Mouse (Mus musculus) T-helper 2 cell (primary cell): ENCODE results near the gene Specc1.

ENCODE experiments used
- in situ Hi-C: fragments of 300-600 bp; cut with MboI, MseI; formaldehyde crosslinking; loops from one replicate; pipeline ENCODE4 v1.15.1; 2025; ENCODE audit warnings: high pct_unique_total_duplicates

The Specc1 gene

DNA sequence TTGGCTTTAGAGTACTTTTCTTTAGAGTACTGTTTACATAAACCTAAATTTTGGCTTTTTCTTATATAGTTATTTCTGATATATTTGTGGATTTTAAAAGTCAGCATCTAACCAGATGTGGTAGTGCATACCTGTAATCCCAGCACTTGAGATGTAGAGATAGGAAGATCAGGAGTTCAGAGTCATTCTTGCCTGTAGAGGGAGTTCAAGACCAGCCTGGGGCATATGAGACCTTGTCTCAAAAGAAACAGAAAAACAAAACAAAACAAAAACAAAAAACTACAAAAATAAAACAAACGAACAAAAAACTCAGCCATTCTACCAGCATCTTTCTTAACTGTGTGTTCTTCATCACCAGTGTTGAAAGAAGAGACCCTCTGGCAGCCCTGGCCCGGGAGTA, 204.9 kb downstream of the Specc1 start:
- in situ Hi-C loops: no loop called here

DNA sequence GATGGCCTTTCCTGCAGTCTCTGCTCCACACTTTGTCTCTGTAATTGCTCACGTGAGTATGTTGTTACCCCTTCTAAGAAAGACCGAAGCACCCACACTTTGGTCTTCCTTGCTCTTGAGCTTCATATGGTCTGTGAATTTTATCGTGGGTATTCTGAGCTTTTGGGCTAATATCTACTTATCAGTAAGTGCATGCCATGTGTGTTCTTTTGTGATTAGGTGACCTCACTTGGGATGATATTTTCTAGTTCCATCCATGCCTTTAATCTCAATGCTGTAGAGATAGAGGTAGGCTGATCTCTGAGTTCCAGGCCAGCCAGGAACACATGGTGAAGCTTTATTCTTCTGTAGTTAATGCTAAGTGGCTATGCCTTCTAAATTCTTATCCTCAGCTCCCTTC, 207.8 kb downstream of the Specc1 start:
- in situ Hi-C loops: no loop called here

DNA sequence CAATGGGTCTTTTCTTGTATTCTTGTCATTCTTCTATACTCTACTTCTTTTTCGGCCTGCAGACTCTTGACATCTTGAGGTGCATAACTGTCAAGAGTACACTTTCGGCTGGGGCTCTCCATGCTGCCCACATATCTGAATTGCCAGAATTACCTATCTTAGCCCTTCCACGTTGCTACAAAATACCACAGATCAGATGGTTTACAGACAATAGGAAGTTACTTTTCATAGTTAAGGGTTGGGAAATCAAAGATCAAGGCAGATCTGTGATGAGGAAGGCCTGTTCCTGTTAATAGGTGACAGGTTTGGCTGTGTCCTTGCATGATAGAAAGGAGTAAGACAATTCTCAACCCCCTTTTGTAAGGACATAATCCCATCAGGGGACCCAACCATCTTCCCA, 209.9 kb downstream of the Specc1 start:
- in situ Hi-C loops: no loop called here

DNA sequence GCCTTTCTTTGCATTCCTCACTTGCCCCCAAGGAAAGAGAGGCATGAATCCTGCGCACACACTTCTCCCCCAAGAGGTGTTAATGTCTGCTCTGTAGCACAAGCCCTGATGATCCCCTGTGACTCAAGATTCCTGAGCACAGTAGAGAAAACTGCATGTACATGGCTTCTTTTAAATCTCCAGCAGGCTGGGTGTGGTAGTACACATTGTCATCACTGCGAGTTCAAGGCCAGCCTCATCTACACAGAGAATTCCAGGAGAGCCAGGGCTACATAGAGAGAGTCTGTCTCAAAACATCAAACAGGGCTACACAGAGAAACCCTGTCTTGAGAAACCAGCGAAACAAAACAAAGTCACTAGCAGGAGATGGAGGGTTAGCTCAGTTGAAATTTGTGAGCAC, 211.6 kb downstream of the Specc1 start:
- in situ Hi-C loops: no loop called here

DNA sequence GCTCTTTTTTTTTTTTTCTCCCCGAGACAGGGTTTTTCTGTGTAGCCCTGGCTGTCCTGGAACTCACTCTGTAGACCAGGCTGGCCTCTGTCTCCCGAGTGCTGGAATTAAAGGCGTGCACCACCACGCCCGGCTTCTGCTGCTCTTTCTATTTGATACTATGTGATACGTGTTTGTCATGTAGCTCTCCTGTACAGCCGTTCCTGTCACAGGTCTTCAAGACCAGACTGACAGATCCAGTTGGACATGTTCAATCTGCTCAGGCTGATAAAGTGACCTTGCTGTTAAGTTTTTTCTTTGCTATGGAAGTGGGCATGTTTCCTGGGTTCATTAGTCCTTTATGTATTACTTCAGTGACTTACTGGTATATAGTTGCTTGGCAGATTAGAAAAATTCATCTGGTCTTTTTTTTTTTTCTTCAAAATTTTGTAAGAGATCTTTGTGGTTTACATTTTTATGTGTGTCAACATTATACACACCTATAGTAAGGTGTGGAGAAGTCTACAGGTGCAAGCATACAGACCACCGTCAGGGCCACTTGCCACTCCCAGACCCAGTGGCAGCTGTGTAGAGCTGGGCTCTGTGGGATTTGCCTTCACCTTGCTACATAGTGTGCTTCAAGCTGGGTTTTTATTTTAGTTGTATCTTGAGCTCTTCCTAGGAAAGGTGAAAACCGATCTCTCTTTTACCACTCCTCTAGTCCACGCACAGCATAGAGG, 221.0 kb downstream of the Specc1 start:
- in situ Hi-C loops: no loop called here

DNA sequence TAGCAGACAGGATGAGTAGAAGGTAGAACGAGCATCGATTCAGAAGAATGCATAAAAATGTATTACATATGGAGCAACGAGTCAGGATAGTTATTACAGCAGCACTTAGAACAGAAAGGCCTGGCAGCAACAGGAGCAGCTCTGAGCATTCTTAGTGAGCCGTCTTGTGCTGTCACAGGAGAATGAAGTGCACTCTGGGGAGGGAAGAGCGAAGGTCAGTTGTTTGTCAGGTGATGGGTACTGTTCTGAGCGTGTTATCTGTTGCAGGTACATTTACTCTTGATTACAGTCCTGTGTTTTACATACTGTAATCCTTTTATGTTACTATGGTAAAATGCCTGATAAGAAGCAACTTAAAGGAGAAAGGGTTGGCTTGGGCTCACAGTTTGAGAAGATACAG, 224.2 kb downstream of the Specc1 start:
- in situ Hi-C loops: no loop called here

DNA sequence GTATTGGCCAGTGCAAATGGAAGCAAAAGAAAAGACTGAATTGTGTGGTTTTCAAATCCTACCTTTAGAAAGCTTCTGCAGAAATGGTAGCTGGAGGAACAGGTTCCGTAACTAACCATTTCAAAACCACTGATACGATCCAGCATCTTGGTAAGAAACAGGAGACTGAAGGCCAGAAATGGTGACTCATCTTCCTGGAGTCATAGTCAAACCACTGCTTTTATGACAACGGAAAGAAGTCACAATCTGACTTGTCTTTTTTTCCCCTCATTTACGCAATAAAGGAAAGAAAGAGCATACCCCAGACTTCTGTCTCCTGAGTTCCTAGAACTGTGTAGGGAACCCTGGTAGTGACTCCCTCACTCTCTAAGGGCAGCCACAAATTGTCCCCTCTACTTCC, 228.3 kb downstream of the Specc1 start:
- in situ Hi-C loops: no loop called here

DNA sequence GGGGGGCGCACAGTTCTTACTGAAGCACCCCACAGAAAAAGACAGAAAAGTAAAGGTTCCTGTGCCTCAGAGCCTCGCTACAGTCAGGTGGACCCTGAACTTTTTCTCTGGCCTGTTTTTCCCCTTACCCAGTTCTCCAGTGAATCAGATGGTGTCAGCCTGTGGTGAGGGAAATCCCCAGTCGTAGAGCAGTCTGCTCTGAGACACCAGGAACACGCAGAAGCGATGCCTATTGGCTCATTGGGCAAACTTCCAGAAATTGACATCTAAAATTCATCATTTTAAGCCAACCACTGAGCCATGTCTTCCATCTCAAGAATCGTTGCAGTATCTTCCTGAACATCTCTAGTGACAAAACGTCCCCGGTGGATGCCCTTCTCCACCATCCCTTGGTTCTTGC, 230.5 kb downstream of the Specc1 start:
- in situ Hi-C loops: no loop called here

DNA sequence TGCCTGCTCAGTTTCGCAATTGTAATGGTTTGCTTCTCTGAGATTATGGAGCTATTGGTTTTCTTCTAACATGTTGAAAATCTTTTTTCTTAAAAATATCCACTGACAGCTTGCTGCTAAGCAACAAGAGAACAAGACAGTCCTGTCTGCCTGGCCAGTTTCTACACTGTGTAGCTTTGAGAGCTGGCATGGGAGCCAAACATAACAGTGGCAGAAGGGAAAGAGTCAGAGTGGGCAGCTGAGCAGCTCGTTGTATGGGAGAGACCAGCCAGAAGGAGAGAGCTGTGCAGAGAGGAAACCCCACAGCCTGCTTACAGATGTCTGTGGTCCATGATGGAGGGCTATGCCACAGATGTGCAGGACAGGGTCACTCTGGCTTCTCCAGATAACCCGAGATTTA, 235.5 kb downstream of the Specc1 start:
- in situ Hi-C loops: no loop called here

DNA sequence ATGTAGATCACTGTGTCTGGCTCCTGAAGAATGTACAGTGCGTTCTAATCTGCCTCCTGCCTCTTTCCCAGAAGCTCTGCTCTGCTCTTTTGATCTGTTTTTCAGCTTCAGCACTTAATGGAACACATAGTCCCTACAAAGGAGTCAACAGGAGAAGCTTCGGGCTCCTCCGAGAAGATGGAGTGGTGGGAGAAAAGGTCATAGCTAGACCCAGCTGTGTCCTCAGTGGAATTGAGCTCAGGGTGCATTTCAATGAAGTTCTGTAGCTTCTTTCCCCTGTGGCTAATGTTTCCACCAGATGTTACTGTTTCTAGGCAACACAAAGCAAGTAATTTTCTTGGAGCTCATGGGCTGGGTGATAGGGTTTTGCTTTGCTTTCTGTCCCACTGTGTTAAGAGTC, 236.6 kb downstream of the Specc1 start:
- in situ Hi-C loops: no loop called here

DNA sequence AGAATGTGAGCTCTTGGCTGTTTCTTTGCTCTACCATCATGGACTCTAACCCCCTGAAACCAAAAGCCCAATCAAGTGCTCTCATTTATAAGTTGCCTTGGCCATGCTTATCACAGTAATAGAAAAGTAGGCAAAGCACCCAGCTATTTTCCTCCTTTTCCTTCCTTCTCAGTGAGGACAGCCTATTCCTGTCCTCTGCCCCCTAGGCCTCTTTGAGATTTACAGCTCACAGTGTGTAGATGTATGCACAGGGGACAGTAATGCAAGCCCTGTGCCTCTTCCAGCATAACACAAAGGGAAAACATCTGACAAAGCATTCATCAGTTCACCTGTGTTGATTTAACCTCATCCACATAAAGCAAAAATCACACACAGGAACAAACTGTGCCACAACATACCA, 237.7 kb downstream of the Specc1 start:
- in situ Hi-C loops: no loop called here

DNA sequence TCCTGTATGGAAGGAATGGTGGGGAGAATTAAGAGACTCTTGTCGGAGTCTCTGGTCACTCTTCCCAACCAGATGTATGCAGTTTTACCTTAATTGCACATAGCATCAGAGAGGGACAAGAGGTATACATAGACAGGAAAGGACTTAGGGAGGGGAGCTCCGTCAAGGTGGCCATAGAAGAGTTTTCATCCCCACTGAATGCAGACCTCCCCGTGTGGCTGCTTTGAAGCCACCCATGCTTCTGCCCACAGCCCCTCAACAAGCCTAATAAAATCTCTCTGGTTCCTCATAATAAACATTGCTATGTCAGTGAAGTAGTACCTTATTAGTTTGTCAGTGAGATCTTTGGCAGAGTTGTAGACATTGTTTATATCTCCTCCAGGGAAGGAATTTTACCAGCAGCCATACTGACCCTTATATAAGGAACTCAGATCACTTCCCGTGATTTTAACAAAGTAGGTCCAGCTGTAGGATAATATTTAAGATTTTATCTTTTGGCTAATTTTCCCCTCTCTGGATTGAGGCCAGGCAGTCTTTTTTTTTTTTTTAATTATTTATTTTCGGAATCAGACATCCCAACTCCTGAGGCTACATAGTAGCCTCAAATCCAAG, 244.4 kb downstream of the Specc1 start:
- in situ Hi-C loops: no loop called here

DNA sequence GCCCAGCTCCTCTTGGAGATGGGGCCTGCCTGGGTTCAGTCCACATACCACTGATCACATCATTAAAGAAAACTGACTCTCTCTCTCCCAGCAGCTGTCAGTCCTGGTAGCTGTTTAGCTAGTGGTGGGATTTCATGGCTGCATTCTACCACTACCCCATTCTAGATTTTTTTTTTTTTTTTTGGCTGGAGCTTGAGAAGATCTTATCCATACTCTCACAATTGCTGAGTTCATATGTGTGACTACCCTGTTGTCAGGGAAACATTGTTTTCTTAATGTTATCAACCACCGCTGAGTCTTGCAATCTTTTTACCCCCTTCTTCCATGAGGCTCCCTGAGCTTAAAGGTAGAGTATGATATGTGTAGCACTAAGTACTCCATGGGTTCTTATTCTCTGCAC, 246.1 kb downstream of the Specc1 start:
- in situ Hi-C loops: no loop called here

DNA sequence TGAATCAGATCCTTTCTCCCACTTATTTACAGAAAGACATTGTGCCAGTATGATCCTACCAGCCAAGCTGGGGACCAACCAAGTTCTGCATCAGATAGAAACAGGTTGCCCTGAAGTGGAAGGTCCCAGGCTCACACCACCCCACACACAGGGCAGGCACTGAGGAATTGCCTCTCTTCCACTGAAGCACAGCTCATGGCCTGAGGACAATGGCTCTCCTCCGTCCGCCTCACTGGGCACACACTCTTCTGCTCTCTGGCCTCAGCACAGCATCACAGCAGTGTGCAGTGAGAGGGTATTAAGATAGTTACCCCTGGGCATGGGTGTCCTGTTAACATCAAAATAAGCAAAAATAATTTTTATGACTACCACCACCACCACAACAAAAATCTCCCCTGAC, 252.5 kb downstream of the Specc1 start:
- in situ Hi-C loops: no loop called here

DNA sequence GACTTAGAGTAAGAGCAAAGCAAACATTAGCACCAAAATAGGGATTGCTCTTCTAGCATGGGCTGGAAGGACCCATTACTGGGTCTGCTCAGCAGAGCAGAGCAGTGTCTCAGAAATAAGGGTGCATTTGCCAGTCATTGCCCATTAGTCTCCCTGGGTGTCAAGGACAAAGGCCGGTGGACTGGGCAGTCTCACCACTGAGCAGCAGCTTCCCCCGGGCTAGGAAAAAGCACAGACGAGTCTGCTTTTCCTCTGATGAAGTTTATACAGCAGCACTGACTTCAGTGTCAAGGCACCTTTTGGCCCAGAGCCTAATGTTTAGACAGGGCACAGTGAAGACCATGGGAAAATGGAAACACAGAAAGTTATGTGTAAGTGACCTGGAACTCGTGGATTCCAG, 253.3 kb downstream of the Specc1 start:
- in situ Hi-C loops: no loop called here

DNA sequence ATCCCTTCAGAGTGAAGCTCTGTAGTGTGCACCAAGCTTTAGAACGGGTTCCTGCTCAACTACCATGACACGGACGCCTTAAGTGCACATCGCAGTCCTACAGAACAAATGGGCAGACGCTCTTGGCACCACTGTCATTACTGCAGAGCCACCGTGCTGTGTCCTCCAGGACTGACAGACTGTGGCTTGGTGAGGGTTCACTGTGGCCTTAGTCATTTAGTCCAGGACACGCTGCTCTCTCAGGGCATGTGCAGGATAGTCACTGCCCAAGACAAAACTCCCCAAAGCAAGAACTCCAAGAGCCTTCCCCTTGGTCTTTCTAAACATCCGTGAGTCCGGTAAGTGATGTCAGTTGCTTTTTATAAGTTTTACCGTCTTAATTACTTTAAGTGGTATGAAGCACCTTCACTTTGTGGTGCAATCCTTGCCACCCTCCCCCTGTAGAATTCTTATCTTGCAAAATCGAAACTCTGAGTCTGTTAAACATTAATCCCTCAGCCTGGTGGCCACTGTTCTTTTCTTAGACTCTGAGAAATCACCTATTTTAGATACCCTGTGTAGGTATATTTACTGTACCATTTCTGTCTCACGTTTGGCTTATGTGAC, 256.9 kb downstream of the Specc1 start:
- in situ Hi-C loops: no loop called here

DNA sequence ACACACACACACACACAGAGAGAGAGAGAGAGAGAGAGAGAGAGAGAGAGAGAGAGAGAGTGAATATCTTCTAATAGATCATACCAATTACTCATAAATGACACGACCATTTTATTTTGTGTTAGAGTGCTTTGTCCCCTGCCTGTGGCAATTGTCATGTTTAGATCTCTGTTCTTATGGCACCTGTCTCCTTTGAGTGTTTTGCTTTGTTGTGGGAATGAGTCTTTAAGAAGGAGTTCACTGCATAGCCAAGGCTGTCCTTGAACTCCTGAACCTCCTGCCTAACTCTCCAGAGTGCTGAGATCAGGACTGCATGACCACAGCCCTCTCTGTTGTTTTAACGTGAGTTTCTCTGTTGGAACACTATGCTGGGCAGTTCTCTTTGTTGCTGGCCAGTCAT, 258.5 kb downstream of the Specc1 start:
- in situ Hi-C loops: no loop called here

DNA sequence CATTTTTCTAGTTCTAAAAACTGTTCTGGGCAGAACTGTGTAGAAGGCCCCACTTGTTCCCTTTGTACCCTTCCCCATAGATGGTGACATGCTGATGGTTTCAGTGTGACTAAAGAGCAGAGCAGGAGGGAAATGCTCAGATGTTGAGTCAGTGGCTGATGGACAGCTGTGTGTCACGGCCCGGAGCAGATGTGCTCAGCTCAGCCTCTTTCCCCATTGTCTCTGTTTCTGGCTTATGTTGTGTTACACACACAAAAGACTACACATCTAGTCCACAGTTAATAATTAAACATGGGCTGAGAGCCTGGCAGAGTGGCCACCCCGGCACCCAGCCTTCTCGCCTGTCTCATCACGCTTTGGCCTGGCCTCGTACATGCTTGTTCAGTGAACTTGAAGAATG, 261.2 kb downstream of the Specc1 start:
- in situ Hi-C loops: no loop called here

DNA sequence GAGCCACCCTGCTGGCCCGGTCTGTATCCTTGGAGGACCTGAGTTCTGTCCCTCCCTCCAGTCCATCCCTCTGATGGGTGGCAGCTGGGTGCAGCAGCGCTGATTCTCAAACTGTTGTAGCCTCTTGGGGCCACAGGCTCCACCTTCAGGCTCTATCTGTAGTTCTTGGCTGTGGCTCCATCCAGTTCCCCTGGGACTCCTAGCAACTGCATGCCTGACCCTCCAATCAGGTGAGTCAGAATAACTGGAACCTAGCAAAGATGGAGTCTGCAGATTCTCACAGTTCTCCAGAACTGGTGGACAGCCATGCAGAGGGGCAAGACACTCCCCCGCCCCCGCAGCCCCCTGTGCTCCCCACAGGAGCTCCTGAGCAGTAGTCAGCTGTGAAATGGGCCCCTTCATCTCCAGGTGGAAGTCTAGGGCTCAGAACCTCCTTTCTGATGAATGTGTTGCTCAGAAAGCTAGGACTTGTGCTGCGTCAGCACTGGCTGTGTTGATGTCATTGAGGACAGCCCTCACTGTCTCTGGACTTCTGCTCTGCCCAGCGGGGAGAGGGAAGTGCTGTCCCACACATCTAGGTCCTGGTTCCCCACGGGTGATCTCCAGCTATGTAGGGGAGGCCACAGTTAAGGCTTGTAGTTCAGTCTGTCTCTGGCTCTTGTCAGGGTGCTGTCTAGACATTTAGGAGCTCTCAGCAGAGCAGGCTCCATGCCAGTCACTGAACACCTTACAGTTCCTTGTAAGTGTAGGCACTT, 264.4 kb downstream of the Specc1 start:
- in situ Hi-C loops: loop anchor here (5.0 kb wide), 1 partner anchor 769 kb away; the partner anchor contains the start of gene Rnf112

DNA sequence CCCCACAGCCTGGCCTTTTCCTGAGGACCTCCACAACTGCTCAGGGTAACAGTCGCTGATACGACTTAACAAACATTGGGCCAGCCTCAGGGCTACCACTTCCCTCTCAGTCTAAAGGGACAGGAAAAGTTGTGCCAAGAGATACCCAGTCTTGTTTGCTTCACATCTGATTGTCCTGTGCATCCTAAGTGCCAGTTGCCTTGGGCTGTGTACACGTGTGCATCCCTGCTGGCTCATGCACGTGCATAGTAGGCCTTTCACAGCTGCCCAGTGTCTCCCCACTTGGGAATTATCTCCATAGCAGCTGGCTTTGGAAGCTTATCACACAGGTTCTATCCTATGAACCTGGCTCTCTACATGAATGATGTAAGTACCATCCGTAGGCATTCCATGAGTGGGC, 266.9 kb downstream of the Specc1 start:
- in situ Hi-C loops: loop anchor here (5.0 kb wide), 1 partner anchor 771 kb away; the partner anchor contains the start of gene Rnf112

DNA sequence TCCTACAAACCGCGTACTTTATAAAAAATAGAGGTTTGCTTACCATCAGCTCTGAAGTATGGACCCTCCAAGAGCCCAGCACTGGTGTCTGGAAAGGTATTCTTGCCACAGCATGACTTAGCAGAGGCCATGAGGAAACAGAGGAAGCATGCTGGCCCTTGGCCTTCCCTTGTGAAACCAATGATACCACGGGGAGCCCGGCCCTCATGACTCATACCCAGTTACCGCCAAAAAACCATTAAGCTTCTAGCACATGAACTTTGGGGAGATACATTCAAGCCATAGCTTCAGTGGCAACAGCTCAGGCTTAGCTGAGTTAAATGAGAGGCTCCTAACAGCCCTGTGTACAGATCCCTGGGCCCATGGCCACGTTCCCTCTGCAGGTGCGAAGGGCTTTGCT, 267.4 kb downstream of the Specc1 start:
- in situ Hi-C loops: loop anchor here (5.0 kb wide), 1 partner anchor 772 kb away; the partner anchor contains the start of gene Rnf112

DNA sequence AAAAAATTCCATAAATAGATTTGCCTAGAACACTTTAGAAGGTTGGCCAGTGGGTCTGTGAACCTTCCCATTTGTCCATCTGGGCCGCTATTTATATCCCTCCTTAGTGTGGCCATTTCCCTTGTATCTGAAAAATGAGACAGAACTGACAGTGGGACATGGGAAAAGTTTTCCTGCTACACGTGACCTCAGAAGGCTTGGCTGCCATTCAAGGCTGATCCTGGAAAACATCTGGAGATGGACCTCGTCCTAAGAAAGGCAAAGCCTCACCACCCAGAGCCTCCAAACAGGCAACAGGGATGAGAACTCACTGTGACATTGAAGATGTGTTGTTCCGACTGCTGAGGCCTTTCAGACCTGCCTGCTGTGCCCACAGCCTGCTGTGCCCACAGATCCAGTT, 268.2 kb downstream of the Specc1 start:
- in situ Hi-C loops: loop anchor here (5.0 kb wide), 1 partner anchor 772 kb away; the partner anchor contains the start of gene Rnf112
